ENCODE assay signal across 11 mouse cellular contexts in genomic region chr9:96962714-96963113, GRCm38 (mm10). TPM values are rescaled to one million over a fixed set of nuclear protein-coding genes. Genes with fewer than 3 reads are reported as not detected.
DNase-seq lines count a peak whose midpoint lies in the region; ATAC-seq and TF ChIP-seq lines count a peak whose summit lies in the region.
"Had no signal": no experiment of that assay in that cellular context is flagged by ENCODE, and none has a peak within 500 bp of the region (broad histone marks: within the 10 kb centered on the region; RNA-seq: fewer than 3 reads in every experiment).

No protein-coding gene starts in this region.

- peaks cover 73% of the 10 kb centered on the region for H3K36me3 ChIP-seq in hindbrain, embryonic 10.5 days
- H3K36me3 ChIP-seq in hindbrain, embryonic 14.5 days (replicated peaks; ENCODE audit: control insufficient read depth, insufficient read depth) = no peaks in the 10 kb centered on the region
- no peaks in the 10 kb centered on the region for H3K36me3 ChIP-seq in lung, postnatal 0 days (ENCODE audit: insufficient read depth, low read length)
- no peaks in the 10 kb centered on the region for H3K36me3 ChIP-seq in hindbrain, postnatal 0 days (ENCODE audit: insufficient read depth, low read length)
- H3K36me3 ChIP-seq in limb, embryonic 15.5 days = no peaks in the 10 kb centered on the region

- H3K27me3 ChIP-seq in hindbrain, embryonic 10.5 days (ENCODE audit: insufficient read depth, poor library complexity, severe bottlenecking) = peaks cover 4% of the 10 kb centered on the region; the same call in 1 of the 2 replicates
- no peaks in the 10 kb centered on the region for H3K27me3 ChIP-seq in hindbrain, embryonic 14.5 days (ENCODE audit: control insufficient read depth, insufficient read depth, low read length)
- H3K27me3 ChIP-seq in lung, postnatal 0 days (replicated peaks; ENCODE audit: insufficient read depth, low read length) = no peaks in the 10 kb centered on the region
- no peaks in the 10 kb centered on the region for H3K27me3 ChIP-seq in hindbrain, postnatal 0 days (ENCODE audit: insufficient read depth, low read length)
- no peaks in the 10 kb centered on the region for H3K27me3 ChIP-seq in limb, embryonic 15.5 days

- no peak overlapping the region for H3K4me2 ChIP-seq in hindbrain, embryonic 14.5 days (replicated peaks)
- no peak overlapping the region for H3K4me2 ChIP-seq in lung, postnatal 0 days (replicated peaks; ENCODE audit: low read depth, low read length)
- H3K4me2 ChIP-seq in hindbrain, postnatal 0 days (ENCODE audit: low read depth, low read length) = no peak overlapping the region
- no peak overlapping the region for H3K4me2 ChIP-seq in limb, embryonic 15.5 days

- no peak for ATAC-seq in hindbrain, embryonic 14.5 days (ENCODE audit: low FRiP score)
- ATAC-seq in lung, postnatal 0 days = peak; percentile 57
- peak; percentile 5; the same call in 1 of the 2 replicates for ATAC-seq in hindbrain, postnatal 0 days
- ATAC-seq in limb, embryonic 15.5 days (ENCODE audit: insufficient number of reproducible peaks, low FRiP score, low TSS enrichment, low read depth) = peak; percentile 14; the same call in 1 of the 2 replicates

- H3K9me3 ChIP-seq in hindbrain, embryonic 10.5 days = peaks cover 4% of the 10 kb centered on the region; the same call in 1 of the 2 replicates
- no peaks in the 10 kb centered on the region for H3K9me3 ChIP-seq in hindbrain, embryonic 14.5 days (ENCODE audit: control insufficient read depth, low read length)
- no peaks in the 10 kb centered on the region for H3K9me3 ChIP-seq in lung, postnatal 0 days (ENCODE audit: low read length)
- no peaks in the 10 kb centered on the region for H3K9me3 ChIP-seq in hindbrain, postnatal 0 days (ENCODE audit: low read length)
- H3K9me3 ChIP-seq in limb, embryonic 15.5 days = no peaks in the 10 kb centered on the region

- 67% methylated on average over 8 of the region's 8 CpGs for WGBS in hindbrain, embryonic 10.5 days
- 59% methylated on average over 8 of the region's 8 CpGs for WGBS in hindbrain, embryonic 14.5 days
- WGBS in lung, postnatal 0 days = 50% methylated on average over 8 of the region's 8 CpGs
- WGBS in hindbrain, postnatal 0 days = 60% methylated on average over 8 of the region's 8 CpGs
- WGBS in limb, embryonic 15.5 days = 23% methylated on average over 8 of the region's 8 CpGs

- H3K9ac ChIP-seq in hindbrain, embryonic 14.5 days = no peak overlapping the region
- H3K9ac ChIP-seq in lung, postnatal 0 days (replicated peaks; ENCODE audit: low read depth) = no peak overlapping the region
- no peak overlapping the region for H3K9ac ChIP-seq in hindbrain, postnatal 0 days (replicated peaks; ENCODE audit: low read length)
- H3K9ac ChIP-seq in limb, embryonic 15.5 days = no peak overlapping the region

- DNase-seq in hindbrain, embryonic 10.5 days (ENCODE audit: low spot score) = no peak
- no peak for DNase-seq in hindbrain, embryonic 14.5 days (ENCODE audit: low spot score)
- peak; percentile 55 for DNase-seq in lung, postnatal 0 days (ENCODE audit: low spot score)
- no peak for DNase-seq in lung, postnatal 10 days
- no peak for DNase-seq in hindbrain, postnatal 0 days (ENCODE audit: low spot score)
- DNase-seq in left cerebral cortex, postnatal 36 days (ENCODE audit: low spot score in 2 of 2) = no peak
- DNase-seq: adrenal gland, adult 8-10 months; lung, postnatal 36 days; thymus, adult 18-20 months had no signal

- intact Hi-C loops in left cerebral cortex, postnatal 36 days (cut with DNase I) = no loop called here

- TF ChIP-seq EP300 in lung, postnatal 0 days (IDR thresholded peaks at IDR 0.05) = no peak

- peaks cover 78% of the 10 kb centered on the region for H3K4me1 ChIP-seq in hindbrain, embryonic 10.5 days (replicated peaks)
- H3K4me1 ChIP-seq in hindbrain, embryonic 14.5 days (replicated peaks; ENCODE audit: control insufficient read depth, insufficient read depth, low read length) = peaks cover 6% of the 10 kb centered on the region
- H3K4me1 ChIP-seq in lung, postnatal 0 days (ENCODE audit: insufficient read depth, low read depth, low read length) = no peaks in the 10 kb centered on the region
- peaks cover 23% of the 10 kb centered on the region for H3K4me1 ChIP-seq in hindbrain, postnatal 0 days (ENCODE audit: insufficient read depth, low read length)
- peaks cover 44% of the 10 kb centered on the region for H3K4me1 ChIP-seq in limb, embryonic 15.5 days

- H3K4me3 ChIP-seq in hindbrain, embryonic 10.5 days = no peak overlapping the region
- no peak overlapping the region for H3K4me3 ChIP-seq in hindbrain, embryonic 14.5 days (replicated peaks; ENCODE audit: low read length)
- no peak overlapping the region for H3K4me3 ChIP-seq in lung, postnatal 0 days (ENCODE audit: low read depth, low read length)
- H3K4me3 ChIP-seq in hindbrain, postnatal 0 days (ENCODE audit: low read length) = no peak overlapping the region
- H3K4me3 ChIP-seq in limb, embryonic 15.5 days = no peak overlapping the region
- H3K4me3 ChIP-seq: myocyte had no signal

- TF ChIP-seq CTCF in lung, postnatal 0 days (IDR thresholded peaks at IDR 0.05) = no peak
- TF ChIP-seq CTCF in hindbrain, postnatal 0 days (IDR thresholded peaks at IDR 0.05; ENCODE audit: low read depth) = no peak

- H3K27ac ChIP-seq in hindbrain, embryonic 10.5 days = peak overlapping the region; percentile 79
- no peak overlapping the region for H3K27ac ChIP-seq in hindbrain, embryonic 14.5 days
- H3K27ac ChIP-seq in lung, postnatal 0 days (ENCODE audit: low read length) = no peak overlapping the region
- H3K27ac ChIP-seq in hindbrain, postnatal 0 days = no peak overlapping the region
- peak overlapping the region; percentile 81 for H3K27ac ChIP-seq in limb, embryonic 15.5 days

RNA-seq across cellular contexts. Expression of gene Spsb4, which starts 55.9 kb away (rescaled TPM):
- 159 and 169 TPM in 2 replicates for polyA plus RNA-seq in hindbrain, embryonic 10.5 days (2016; fragmentation: Nextera tagmentation; extraction: Ambion mirVana)
- polyA plus RNA-seq in hindbrain, embryonic 14.5 days (2014; fragmentation: Nextera tagmentation; extraction: Ambion mirVana) = 26.6 and 34.0 TPM in 2 replicates
- 2.2 and 2.5 TPM in 2 replicates for polyA plus RNA-seq in lung, postnatal 0 days (2015; fragmentation: Nextera tagmentation; extraction: Ambion mirVana)
- 67.1 and 82.8 TPM in 2 replicates for total RNA-seq in hindbrain, postnatal 0 days (2014; rRNA removed)
- polyA plus RNA-seq in hindbrain, postnatal 0 days (2015; fragmentation: Nextera tagmentation; extraction: Ambion mirVana) = 36.2 and 37.2 TPM in 2 replicates
- polyA plus RNA-seq in limb, embryonic 15.5 days (2015; fragmentation: Nextera tagmentation; extraction: Ambion mirVana) = 23.5 and 27.9 TPM in 2 replicates
- 1 to 10 TPM; 4.8 to 5.5 TPM for total RNA-seq in left cerebral cortex, postnatal 36 days (2021)

Comparison
In these comparisons a context has a peak if more than half of its experiments do, and no peak if none do; other contexts are left out.
1. H3K27ac ChIP-seq: peak in hindbrain, embryonic 10.5 days (single experiment) and limb, embryonic 15.5 days (single experiment); none in hindbrain, embryonic 14.5 days (single experiment), lung, postnatal 0 days (single experiment) and hindbrain, postnatal 0 days (single experiment).